Mouse (Mus musculus) kidney, postnatal 25 days (tissue): ENCODE measurements around the gene Sars.

Experiments
- DNase-seq, 2 experiments: peaks; one replicate each; pipeline ENCODE4 v3.0.0; 2021; ENCODE audit warnings: mixed read lengths in 2 of 2

Sars gene

DNA sequence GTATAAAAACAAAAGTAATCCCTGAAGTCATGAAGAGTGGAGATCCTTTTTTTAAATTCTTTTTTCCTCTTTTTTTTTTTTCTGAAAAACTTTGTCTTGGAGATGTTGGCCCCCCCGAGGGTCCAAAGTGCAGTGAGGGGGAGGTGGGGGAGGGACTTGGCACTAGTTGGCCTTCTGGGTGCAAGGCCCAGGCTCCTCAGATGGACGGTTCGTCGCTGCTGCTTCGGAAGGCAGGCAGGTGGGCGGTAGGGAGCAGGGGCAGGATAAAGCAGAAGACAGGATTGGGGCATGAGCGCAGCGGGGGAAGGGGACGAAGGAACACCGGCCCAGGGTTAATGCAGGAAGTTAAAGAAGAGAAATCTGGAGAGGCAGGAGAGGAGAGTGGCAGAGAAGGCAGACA, 52.7 kb downstream of the Sars start:
- peak; percentile 85 to 91 for DNase-seq

- DNase-seq, result peak; percentile 95 to 99
Observed at GRCm38 (mm10) chr3:108389111-108389545, 55.9 kb downstream of the Sars start.

GRCm38 (mm10) chr3:108386186-108386585, 58.8 kb downstream of the Sars start:
- no peak for DNase-seq

DNA sequence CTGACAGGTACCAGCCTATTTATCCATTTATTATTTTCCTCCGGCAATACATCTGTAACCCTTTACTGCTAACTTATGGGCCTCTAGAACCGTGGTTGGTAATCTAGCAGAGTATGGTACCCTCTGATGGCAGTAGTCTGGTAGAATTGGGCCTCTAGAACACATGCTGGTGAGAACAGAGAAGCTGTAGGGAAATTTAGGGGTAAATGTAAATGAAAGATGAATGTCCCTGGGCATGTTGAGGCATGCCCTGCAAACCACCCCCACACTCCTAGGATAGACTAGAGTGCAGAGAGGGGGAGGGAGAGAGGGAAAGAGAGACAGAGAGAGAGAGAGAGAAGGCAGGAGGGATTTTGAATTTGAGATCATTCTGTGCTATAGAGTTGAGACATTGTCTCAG, 60.6 kb downstream of the Sars start:
- DNase-seq, result peak in 1 of 2 experiments; percentile 2

GRCm38 (mm10) chr3:108383485-108384354, 61.3 kb downstream of the Sars start, which contains the start of gene Psrc1:
Gene Psrc1 (plus strand): TSS chr3:108383839.
- peak; percentile 91 to 94 for DNase-seq

DNA sequence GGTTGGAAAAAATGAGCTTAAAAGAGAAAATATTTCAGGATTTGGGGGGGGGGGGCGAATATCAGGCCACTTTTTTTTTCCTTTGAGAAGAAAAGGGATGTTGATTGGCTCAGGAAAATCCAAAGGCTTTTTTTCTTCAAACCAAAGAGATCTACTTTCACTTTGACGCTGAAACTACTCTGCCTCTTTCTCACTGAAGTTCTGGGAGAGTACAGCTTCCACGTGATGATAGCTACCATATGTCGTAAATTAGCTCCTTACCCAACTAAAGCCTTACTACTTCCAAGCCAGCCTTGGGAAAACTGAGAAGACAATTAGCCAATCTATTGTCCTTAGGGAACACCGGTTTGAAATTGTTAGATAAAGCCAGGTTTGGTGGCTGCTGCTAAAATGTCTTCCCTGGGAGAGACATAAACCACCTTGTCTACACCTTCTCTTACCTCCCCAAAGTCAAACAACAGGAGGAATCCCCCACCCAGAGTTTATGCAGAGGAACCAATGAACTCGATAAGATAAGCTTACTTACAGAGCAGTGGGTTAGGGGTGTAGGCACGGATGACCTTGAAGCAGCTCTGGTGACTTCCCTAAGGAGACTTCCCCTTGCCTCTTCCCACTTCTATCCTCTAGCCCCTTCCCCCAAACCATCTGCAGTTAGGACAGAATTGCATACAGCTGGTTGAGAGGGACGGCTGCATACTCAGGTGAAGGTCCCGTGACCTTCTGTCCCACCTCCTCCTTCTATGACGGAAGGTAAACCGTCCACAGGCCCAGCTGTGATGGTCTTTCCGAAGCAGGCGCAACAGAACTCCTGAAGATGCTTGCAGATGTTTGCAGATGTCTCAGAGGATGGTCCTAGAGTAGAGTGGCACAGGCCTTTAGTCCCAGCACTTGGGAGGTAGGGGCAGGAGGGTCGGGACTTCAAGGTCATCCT, 62.8 kb downstream of the Sars start:
- peak in 1 of 2 experiments; percentile 27 for DNase-seq

DNA sequence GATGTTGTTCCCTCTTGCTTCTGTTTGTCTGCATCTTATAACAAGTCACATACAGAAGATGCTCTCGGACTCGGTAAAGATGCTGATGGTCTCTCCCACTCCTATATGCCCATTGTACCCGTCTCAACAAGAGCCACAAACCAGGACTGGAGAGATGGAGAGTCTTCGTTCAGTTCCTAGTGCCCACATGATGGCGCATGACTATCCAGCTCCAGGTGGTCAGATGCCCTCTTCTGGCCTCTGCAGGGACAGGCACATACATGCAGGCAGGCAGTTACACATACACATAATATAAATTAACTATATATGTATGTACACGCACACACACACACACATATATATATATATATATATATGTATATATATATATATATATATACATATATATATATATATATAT, 64.3 kb downstream of the Sars start:
- DNase-seq, result peak in 1 of 2 experiments; percentile 30

DNA sequence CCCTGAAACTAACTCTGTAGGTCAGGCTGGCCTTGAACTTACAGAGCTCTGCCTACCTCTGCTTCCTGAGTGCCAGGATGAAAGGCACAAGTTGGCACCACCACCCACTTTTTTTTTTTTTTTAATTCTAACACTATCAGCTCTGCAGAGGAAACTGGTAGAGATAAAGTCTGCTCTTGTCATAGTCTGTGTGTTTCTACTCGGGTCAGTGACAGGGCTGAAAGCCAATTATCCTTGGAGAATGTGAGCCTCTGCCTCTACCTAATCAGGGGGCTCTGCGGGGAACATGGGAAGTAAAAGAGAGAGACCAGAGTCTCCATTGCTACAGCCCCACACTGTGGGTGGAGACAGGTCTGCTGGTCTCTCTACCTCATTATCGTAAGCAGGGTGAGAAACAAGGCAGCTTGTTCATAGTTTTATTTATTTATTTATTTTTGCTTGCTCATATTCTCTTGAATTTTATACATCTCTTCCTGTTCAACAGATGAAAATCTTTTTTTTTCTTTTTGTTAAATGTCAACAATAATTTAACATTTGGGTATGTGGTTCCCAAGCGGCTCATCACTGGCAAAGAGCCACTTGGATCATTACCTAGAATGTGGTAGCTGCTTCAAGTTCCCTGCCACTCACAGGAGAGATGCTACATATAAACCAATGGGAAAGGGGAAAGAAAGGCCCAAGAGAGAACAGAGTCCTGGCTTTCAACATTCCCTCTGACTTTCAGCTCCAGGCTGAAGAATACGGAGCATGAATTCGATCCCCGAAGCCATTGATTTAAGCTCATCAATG, 65.9 kb downstream of the Sars start:
- DNase-seq, result peak in 1 of 2 experiments; percentile 25
